Mouse (Mus musculus) small intestine, adult 2 months (tissue): ENCODE measurements around the gene Idh2.

ENCODE experiments used
- CTCF ChIP-seq: fragments of 200-500 bp; IDR thresholded peaks from 2 replicates; pipeline ENCODE4 v1.5.1; 2012; ENCODE audit warnings: low read depth, mild to moderate bottlenecking, control low read depth, inconsistent platforms, low read length, moderate library complexity, mixed read lengths; ENCODE audit not compliant: insufficient replicate concordance, insufficient read length; ENCODE audit errors: extremely low read depth
- POLR2A ChIP-seq: fragments of 200-500 bp; IDR thresholded peaks from 2 replicates; pipeline ENCODE4 v1.6.1; 2012; ENCODE audit warnings: low read depth, mild to moderate bottlenecking, control low read depth, inconsistent platforms, low read length, moderate library complexity

GRCm38 (mm10) chr7:80114451-80115223, 555 bp downstream of the Idh2 start:
- TF ChIP-seq CTCF (no peak), POLR2A (no peak)
